Mouse (Mus musculus) spleen, adult 12 weeks (tissue): ENCODE results near the gene Vax2.

ENCODE experiments used
- DNase-seq: peaks from one replicate; pipeline ENCODE4 v3.0.0; 2022; ENCODE audit warnings: low spot score

Gene Vax2

DNA sequence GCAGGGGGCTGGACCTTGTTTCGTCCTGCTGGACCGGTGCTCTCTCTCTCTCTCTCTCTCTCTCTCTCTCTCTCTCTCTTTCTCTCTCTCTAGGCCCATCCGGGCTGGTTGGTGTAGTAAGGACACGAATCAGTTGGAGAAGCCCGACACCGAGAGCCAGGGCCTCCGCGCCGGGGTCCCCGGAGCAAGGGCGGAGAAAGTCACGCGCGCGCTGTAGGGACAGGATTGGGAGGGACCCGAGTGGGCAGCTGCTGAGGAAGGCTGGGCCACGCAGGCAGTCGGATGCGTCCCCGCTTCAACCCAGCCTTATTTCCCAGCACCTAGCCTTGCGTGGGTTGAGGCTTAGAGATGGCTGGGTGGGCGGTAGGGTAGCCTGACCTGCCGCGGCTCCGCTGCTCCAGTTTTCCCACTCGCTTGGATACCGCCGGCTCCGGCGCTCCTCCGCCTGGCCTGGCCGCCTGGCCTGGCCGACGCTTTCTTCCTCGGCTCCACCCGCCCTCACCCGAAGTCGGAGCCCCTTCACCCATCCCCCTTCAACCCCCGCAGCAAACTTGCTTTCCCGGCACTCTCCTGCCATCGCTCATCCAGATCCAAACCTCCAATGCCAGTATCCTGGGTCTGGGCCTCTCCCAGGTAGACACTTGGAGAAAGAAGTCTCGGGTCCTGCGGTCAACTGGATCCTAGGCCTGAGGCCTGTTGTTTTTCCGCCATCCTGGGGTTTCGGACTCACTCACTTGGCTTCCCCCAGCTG lies 836 bp downstream of the Vax2 start:
- no peak for DNase-seq

- DNase-seq, result no peak
Measured at GRCm38 (mm10) chr6:83713271-83714136, 2.4 kb downstream of the Vax2 start.

DNA sequence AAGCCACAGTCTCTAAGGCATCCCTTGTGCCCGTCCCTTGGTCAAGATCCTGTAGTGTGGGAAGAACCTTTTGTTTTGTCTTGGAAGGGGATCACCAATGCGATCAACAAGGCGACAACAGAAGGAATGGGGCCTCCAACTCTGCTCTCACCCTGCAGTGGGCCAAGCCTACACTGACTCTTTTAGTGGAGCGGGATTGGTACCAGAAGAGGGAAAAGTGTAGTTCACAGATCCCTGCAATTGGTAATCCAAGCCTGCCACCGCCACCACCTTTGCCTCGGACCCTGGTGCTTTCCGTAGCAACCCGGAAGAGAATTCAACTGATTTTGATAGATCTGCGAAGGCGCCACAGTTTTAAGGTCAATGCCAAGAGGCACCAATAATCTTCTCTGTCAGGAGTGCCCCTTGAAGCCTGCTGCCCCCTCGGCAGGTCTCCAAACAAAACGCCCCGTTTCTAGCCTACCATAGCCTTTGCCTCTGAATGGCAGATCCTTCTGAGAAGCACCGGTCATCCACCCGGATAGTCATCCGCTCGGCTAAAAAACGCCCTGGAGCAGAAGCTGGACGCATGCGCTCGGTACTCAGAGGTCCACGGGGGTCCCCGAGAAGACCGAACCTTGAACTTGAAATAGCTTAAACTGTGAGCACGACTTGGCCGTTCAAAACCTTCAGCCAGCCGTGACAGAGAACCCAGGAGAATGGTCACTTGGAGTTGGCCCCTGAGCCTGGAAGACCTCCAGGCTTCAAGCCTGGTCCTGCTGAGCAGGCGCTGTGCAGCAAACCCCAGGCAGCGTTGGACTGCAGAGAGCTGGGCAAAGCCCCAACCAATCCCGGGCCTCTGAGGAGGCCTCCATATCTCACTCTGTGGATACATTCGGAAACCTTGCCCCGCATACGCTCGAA lies 3.4 kb downstream of the Vax2 start:
- DNase-seq, result no peak

GRCm38 (mm10) chr6:83715461-83716196 lies 4.6 kb downstream of the Vax2 start:
- DNase-seq, result no peak

- DNase-seq, result no peak
Measured at GRCm38 (mm10) chr6:83717026-83717425, 6.0 kb downstream of the Vax2 start.

DNA sequence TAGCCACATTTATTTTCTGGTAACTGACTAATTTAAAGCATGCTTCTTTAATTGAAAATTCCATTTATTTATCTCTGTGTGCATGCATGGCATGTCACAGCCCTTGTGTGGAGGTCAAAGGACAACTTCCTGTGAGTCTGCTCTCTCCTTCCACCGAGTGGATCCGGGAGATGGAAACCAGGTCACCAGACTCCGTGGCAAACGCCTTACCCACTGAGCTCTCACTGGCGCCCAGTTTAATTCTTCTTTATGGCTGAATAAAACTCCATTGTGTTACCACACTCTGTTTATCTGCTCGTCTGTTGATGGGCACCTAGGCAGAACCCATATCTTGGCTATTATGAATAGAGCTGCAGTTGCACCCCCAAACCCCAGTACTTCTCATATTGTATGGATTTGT lies 11.5 kb downstream of the Vax2 start:
- no peak for DNase-seq

DNA sequence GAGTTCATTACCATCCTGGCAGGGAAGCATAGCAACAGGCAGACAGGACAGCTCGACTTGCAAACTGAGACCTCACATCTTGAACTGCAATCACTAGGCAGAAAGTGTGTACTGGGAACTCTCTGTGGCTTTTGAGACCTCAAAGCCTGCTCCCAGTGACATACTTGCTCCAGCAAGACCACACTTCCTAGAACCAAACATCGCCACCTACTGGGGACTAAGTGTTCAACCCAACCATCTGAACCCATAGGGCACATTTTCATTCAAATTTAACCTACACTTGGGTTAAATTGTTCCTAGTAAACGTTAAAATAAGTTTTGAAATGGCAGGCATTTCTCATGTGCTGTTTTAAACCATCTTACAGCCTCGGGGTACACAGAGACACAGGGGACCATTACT lies 16.1 kb downstream of the Vax2 start:
- no peak for DNase-seq

GRCm38 (mm10) chr6:83728488-83728887 lies 17.4 kb downstream of the Vax2 start:
- peak; percentile 16 for DNase-seq

DNA sequence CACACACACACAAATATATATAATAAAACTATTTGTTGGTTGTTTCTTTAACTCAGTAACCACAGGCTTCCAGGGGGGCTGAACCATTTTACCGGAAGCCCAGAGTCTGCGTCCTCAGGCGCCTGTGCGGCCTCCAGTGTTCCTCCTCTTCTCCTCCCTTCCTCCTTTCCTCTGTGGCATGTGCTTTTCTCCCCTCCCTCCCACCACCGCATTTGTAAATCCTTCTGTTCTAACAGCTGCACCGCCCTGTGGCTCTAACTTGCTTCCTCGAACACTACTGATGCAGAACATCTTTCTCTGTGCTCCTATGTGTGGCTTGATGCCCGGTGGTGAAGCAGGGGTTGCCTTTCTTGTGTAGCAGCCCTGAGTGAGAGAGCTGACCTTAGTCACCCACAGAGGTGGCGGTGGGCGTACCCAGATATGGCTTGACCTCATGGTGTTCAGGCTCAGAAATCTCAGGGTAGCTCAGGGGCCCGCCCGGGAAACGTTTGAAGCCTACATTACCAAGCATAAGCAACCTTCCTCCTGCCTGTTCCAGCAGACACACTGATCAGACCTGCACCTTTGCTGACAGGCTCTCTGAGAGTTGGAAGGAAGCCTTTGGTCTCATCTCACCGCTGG lies 18.4 kb downstream of the Vax2 start:
- DNase-seq, result no peak

GRCm38 (mm10) chr6:83731128-83731527 lies 20.1 kb downstream of the Vax2 start:
- DNase-seq, result peak; percentile 33

- no peak for DNase-seq
Measured at GRCm38 (mm10) chr6:83737311-83737710, 26.2 kb downstream of the Vax2 start.

DNA sequence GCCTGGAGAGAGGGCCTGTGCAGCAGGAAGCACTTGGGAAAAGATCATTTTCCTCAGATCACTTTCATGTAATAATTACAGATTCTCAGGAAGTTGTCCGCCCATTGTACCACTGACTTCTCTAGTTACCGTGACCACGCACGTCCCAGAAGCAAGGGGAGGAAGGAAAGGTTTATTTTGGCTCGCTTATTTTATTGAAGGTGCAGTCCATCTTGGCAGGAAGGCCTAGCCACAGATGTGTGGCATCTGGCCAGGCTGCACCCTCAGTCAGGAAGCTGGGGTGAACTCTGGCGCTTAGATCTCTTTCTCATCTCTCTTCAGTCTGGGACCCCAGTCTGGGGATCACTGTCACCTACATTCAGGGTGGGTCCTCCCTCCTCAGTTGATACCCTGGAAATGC lies 27.5 kb downstream of the Vax2 start:
- DNase-seq, result no peak

DNA sequence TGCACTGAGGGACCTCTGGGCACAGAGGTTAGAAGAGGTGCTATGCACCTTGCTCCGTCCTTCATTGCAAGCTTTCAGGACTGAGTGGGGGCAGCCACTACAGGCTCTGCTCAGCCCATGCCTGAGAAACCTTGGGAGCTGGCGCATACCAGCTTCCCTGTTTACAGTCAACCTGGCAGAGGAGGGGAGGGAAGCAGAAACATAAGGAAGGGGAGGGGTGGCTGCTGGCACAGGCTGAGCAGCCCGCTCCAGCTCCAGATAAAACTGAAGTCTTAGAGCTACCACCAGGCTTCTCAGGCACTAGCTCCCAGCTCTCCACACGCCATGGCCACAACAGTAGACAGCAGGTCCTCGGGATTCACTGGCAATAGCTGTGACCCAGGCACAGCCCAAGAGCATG lies 31.7 kb downstream of the Vax2 start, which contains the start of gene Atp6v1b1:
Gene Atp6v1b1 (plus strand): TSS at position 230 of the 400 bp plus-strand sequence.
- no peak for DNase-seq

- no peak for DNase-seq
Measured at GRCm38 (mm10) chr6:83743212-83743611, 32.1 kb downstream of the Vax2 start.

DNA sequence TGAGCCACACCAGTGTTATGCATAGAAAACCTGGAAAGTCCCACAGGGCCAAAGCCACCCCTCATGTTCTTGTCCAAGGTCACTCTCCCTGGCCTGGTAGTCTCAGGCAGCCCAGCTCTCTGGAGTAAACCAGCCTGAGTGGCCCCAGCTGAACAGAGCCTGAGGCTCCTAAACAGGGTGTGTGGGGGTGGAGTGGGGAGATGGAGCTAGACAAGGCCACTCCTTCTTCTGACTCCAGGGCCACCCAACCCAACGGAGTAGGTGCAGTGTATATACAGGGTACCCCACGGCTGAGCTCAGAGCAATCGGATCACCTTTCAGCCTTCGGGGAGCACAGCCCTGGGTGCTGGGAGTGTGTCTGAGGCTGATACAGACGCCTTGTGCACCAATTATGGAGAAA lies 33.1 kb downstream of the Vax2 start:
- no peak for DNase-seq

DNA sequence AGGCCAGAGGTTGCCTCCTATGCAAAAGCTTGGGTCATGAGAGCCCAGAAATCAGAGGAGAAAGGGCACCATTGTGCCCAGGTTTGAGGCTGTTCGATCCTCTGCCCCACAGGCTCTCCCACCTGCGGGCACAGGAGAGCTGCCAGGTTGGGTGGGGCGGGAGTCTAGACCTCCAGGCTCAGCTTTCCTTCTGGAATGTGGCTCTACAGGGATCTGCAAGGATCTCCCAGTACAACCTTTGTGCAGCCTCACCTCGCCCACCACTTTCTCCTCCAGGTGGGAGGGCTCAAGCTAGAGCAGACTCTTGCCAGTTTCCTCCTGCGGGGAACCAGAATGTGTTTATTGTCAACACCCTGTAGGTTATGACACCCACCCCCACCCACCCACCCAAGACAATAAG lies 33.5 kb downstream of the Vax2 start:
- DNase-seq, result no peak

GRCm38 (mm10) chr6:83745466-83745865 lies 34.4 kb downstream of the Vax2 start:
- no peak for DNase-seq

DNA sequence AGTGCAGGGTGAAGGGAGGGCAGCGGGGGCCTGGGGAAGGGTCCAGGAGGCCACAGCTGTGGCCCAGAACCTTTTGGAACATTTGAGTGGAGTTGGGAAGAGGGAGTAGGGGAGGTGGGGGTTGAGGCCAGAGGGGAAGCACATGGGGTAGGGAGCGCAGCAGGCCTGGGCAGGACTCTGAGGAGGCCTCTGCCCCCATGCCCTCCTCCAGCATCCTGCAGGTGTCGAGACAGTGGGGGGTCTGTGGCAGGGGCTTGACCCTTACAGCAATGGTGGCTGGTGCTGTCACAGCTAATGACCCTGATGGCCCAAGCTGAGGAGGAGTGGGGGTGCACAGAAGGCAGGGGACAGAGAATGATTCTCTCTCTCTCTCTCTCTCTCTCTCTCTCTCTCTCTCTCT lies 38.2 kb downstream of the Vax2 start:
- no peak for DNase-seq

- peak; percentile 27 for DNase-seq
Measured at GRCm38 (mm10) chr6:83750171-83750684, 39.2 kb downstream of the Vax2 start.

GRCm38 (mm10) chr6:83756051-83756450 lies 45.0 kb downstream of the Vax2 start:
- no peak for DNase-seq

- DNase-seq, result no peak
Measured at GRCm38 (mm10) chr6:83762344-83762743, 51.3 kb downstream of the Vax2 start, which contains the start of gene Ankrd53. Gene Ankrd53 (plus strand): TSS chr6:83762644.
